Mouse (Mus musculus) myocyte (in vitro differentiated cells): ENCODE results near the gene Mrps34.

Experiments
- CEBPB ChIP-seq: IDR thresholded peaks from 2 replicates; pipeline ENCODE4 v1.6.1; 2011; ENCODE audit warnings: mild to moderate bottlenecking, moderate library complexity; ENCODE audit not compliant: poor library complexity, insufficient read depth, severe bottlenecking
- E2F4 ChIP-seq: IDR thresholded peaks from one replicate; pipeline ENCODE4 v1.6.1; 2011; ENCODE audit warnings: mild to moderate bottlenecking, control low read depth, moderate library complexity; ENCODE audit not compliant: insufficient read depth
- MAX ChIP-seq: IDR thresholded peaks from one replicate; pipeline ENCODE4 v1.6.1; 2011; ENCODE audit warnings: low read depth, mild to moderate bottlenecking, control low read depth
- MYOD1 ChIP-seq, 3 experiments: IDR thresholded peaks; one replicate each; pipeline ENCODE4 v1.6.1; 2011; ENCODE audit warnings: control low read depth in 2 of 3, low read depth in 2 of 3, mild to moderate bottlenecking in 2 of 3, moderate library complexity in 1 of 3; ENCODE audit not compliant: insufficient read length in 2 of 3, control insufficient read depth in 1 of 3
- MYOG ChIP-seq, 3 experiments: IDR thresholded peaks; one replicate each; pipeline ENCODE4 v1.6.1; 2011; ENCODE audit warnings: control low read depth in 2 of 3, low read depth in 2 of 3, mild to moderate bottlenecking in 2 of 3; ENCODE audit not compliant: insufficient read length in 2 of 3, control insufficient read depth in 1 of 3, insufficient read depth in 1 of 3
- POLR2A ChIP-seq: IDR thresholded peaks from one replicate; pipeline ENCODE4 v1.6.1; 2011; ENCODE audit warnings: low read depth, mild to moderate bottlenecking, control low read depth, moderate library complexity; ENCODE audit not compliant: insufficient read length
- POLR2AphosphoS2 ChIP-seq: IDR thresholded peaks from one replicate; pipeline ENCODE4 v1.6.1; 2011; ENCODE audit warnings: low read depth, control low read depth; ENCODE audit not compliant: insufficient read length
- REST ChIP-seq: IDR thresholded peaks from one replicate; pipeline ENCODE4 v1.6.1; 2011; ENCODE audit warnings: mild to moderate bottlenecking, control low read depth, moderate library complexity; ENCODE audit not compliant: insufficient read depth, insufficient read length
- SRF ChIP-seq: IDR thresholded peaks from one replicate; pipeline ENCODE4 v1.6.1; 2011; ENCODE audit warnings: low read depth; ENCODE audit not compliant: control insufficient read depth, insufficient read length
- USF1 ChIP-seq: IDR thresholded peaks from one replicate; pipeline ENCODE4 v1.6.1; 2011; ENCODE audit warnings: low read depth, mild to moderate bottlenecking, control low read depth, moderate library complexity

- TF ChIP-seq POLR2A = no peak
- TF ChIP-seq POLR2AphosphoS2 = no peak
- TF ChIP-seq MAX = no peak
- no peak for TF ChIP-seq CEBPB
- no peak for TF ChIP-seq USF1
- no peak for TF ChIP-seq MYOG (IDR thresholded peaks at IDR 0.05; ENCODE audit: control insufficient read depth in 1 of 3, insufficient read depth in 1 of 3, insufficient read length in 2 of 3, low read depth in 2 of 3)
- no peak for TF ChIP-seq REST
- TF ChIP-seq MYOD1 (IDR thresholded peaks at IDR 0.05; ENCODE audit: control insufficient read depth in 1 of 3, insufficient read length in 2 of 3, low read depth in 2 of 3) = no peak
- TF ChIP-seq SRF = no peak
- no peak for TF ChIP-seq E2F4
Measured at GRCm38 (mm10) chr17:24937266-24937665, 42.4 kb downstream of the Mrps34 start.
